11 mouse cellular contexts compared by ENCODE assay signal in the genomic region with DNA sequence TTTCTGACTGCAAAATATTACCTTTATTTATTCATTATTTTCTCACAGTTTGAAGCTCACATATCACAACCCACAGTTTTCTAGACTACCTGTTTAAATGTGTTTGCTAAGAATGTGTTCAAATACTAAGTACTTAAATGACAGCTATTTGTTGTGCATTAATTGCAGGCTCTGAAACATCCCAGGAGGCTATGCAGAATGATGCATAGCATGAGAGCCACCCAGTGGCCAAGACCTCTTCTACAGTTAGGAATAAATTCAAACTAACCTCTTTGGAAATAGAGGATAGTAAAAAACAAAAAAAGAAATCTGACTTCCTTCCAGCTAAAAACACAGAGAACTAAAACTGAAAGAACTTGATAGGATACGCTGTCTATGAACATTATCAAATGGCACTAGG. TPM values are rescaled to one million over a fixed set of nuclear protein-coding genes. Genes with fewer than 3 reads are reported as not detected.
DNase-seq lines count a peak whose midpoint lies in the region; ATAC-seq and TF ChIP-seq lines count a peak whose summit lies in the region.
"Had no signal": no experiment of that assay in that cellular context is flagged by ENCODE, and none has a peak within 500 bp of the region (broad histone marks: within the 10 kb centered on the region; RNA-seq: fewer than 3 reads in every experiment).

No protein-coding gene starts in this region.

- no peak overlapping the region for H3K4me3 ChIP-seq in gastrocnemius, adult 2 months
- H3K4me3 ChIP-seq in limb, embryonic 14.5 days (replicated peaks; ENCODE audit: low read length) = no peak overlapping the region
- no peak overlapping the region for H3K4me3 ChIP-seq in limb, embryonic 10.5 days
- no peak overlapping the region for H3K4me3 ChIP-seq in midbrain, postnatal 0 days (ENCODE audit: low read depth, low read length)
- H3K4me3 ChIP-seq: stomach, embryonic 15.5 days had no signal

- H3K27ac ChIP-seq in gastrocnemius, adult 2 months = no peak overlapping the region
- H3K27ac ChIP-seq in limb, embryonic 14.5 days (replicated peaks; ENCODE audit: low read depth, low read length) = no peak overlapping the region
- no peak overlapping the region for H3K27ac ChIP-seq in limb, embryonic 10.5 days
- no peak overlapping the region for H3K27ac ChIP-seq in midbrain, postnatal 0 days (ENCODE audit: low read depth, low read length)
- H3K27ac ChIP-seq: stomach, embryonic 15.5 days had no signal

- H3K27me3 ChIP-seq in limb, embryonic 14.5 days (ENCODE audit: control insufficient read depth, insufficient read depth, low read length) = no peaks in the 10 kb centered on the region
- no peaks in the 10 kb centered on the region for H3K27me3 ChIP-seq in limb, embryonic 10.5 days (ENCODE audit: low read depth, poor library complexity, severe bottlenecking)
- H3K27me3 ChIP-seq in midbrain, postnatal 0 days (ENCODE audit: insufficient read depth, low read length) = no peaks in the 10 kb centered on the region
- H3K27me3 ChIP-seq: stomach, embryonic 15.5 days had no signal

- H3K4me1 ChIP-seq in limb, embryonic 14.5 days (ENCODE audit: control insufficient read depth, insufficient read depth, low read length) = no peaks in the 10 kb centered on the region
- H3K4me1 ChIP-seq in limb, embryonic 10.5 days = no peaks in the 10 kb centered on the region
- H3K4me1 ChIP-seq in midbrain, postnatal 0 days (ENCODE audit: insufficient read depth, low read length) = no peaks in the 10 kb centered on the region
- H3K4me1 ChIP-seq: stomach, embryonic 15.5 days had no signal

- H3K4me2 ChIP-seq in limb, embryonic 14.5 days (replicated peaks; ENCODE audit: low read depth, low read length, severe bottlenecking) = no peak overlapping the region
- H3K4me2 ChIP-seq in midbrain, postnatal 0 days (ENCODE audit: low read depth, low read length, poor library complexity, severe bottlenecking) = no peak overlapping the region
- H3K4me2 ChIP-seq: stomach, embryonic 15.5 days had no signal

- no peak for ATAC-seq in limb, embryonic 14.5 days (ENCODE audit: low FRiP score, low read depth)
- no peak for ATAC-seq in midbrain, postnatal 0 days (ENCODE audit: low FRiP score)

- H3K36me3 ChIP-seq in limb, embryonic 14.5 days (ENCODE audit: control insufficient read depth, insufficient read depth, low read length) = no peaks in the 10 kb centered on the region
- no peaks in the 10 kb centered on the region for H3K36me3 ChIP-seq in limb, embryonic 10.5 days
- no peaks in the 10 kb centered on the region for H3K36me3 ChIP-seq in midbrain, postnatal 0 days (ENCODE audit: insufficient read depth, low read length)
- H3K36me3 ChIP-seq: stomach, embryonic 15.5 days had no signal

- 51% methylated on average over 1 of the region's 1 CpGs for WGBS in limb, embryonic 14.5 days
- 58% methylated on average over 1 of the region's 1 CpGs for WGBS in limb, embryonic 10.5 days
- WGBS in midbrain, postnatal 0 days = 49% methylated on average over 1 of the region's 1 CpGs

- no peak for DNase-seq in gastrocnemius, adult 2 months
- no peak for DNase-seq in gastrocnemius, postnatal 25 days
- DNase-seq in limb, embryonic 14.5 days (ENCODE audit: low spot score) = peak; percentile 21
- DNase-seq in limb, embryonic 10.5 days (ENCODE audit: low spot score) = no peak
- DNase-seq in brain, embryonic 14.5 days (ENCODE audit: low read depth) = peak; percentile 74
- peak; percentile 65 for DNase-seq in midbrain, postnatal 0 days (ENCODE audit: low spot score)
- DNase-seq in urinary bladder, postnatal 36 days (ENCODE audit: low spot score in 2 of 2) = no peak
- DNase-seq in thymus, postnatal 0 days (ENCODE audit: low spot score) = no peak

- H3K9me3 ChIP-seq in limb, embryonic 14.5 days (ENCODE audit: control insufficient read depth, low read length) = no peaks in the 10 kb centered on the region
- no peaks in the 10 kb centered on the region for H3K9me3 ChIP-seq in limb, embryonic 10.5 days (replicated peaks)
- no peaks in the 10 kb centered on the region for H3K9me3 ChIP-seq in midbrain, postnatal 0 days (ENCODE audit: low read length)
- H3K9me3 ChIP-seq: stomach, embryonic 15.5 days had no signal

- H3K9ac ChIP-seq in limb, embryonic 14.5 days (ENCODE audit: low read depth, low read length, severe bottlenecking) = no peak overlapping the region
- no peak overlapping the region for H3K9ac ChIP-seq in midbrain, postnatal 0 days (replicated peaks; ENCODE audit: low read length, poor library complexity, severe bottlenecking)
- H3K9ac ChIP-seq: stomach, embryonic 15.5 days had no signal

- no peak for TF ChIP-seq POLR2A in limb, embryonic 14.5 days (IDR thresholded peaks at IDR 0.05; ENCODE audit: borderline replicate concordance, extremely low read depth, insufficient read depth, insufficient read length)
- no peak for TF ChIP-seq POLR2A in brain, embryonic 14.5 days (IDR thresholded peaks at IDR 0.05; ENCODE audit: borderline replicate concordance, extremely low read depth, insufficient read depth, insufficient read length, poor library complexity, severe bottlenecking)

- peak; percentile 69 for TF ChIP-seq CTCF in gastrocnemius, adult 2 months (IDR thresholded peaks at IDR 0.05)
- peak; percentile 56; the same call in 1 of the 2 replicates for TF ChIP-seq CTCF in brain, embryonic 14.5 days (IDR thresholded peaks at IDR 0.05; ENCODE audit: borderline replicate concordance, extremely low read depth, insufficient read depth, insufficient read length)
- TF ChIP-seq CTCF in midbrain, postnatal 0 days (IDR thresholded peaks at IDR 0.05) = peak; percentile 77

- intact Hi-C loops in gastrocnemius, adult 2 months (cut with DNase I) = no loop called here

RNA-seq across cellular contexts. Expression of gene Olfr148, which starts 1.5 kb away (rescaled TPM):
- not detected for total RNA-seq in gastrocnemius, adult 2 months (2021)
- not detected for total RNA-seq in gastrocnemius, postnatal 25 days (2021)
- not detected in 2 replicates for polyA plus RNA-seq in limb, embryonic 14.5 days (2012; rRNA removed)
- not detected in 2 replicates for polyA plus RNA-seq in limb, embryonic 14.5 days (2014; fragmentation: Nextera tagmentation; extraction: Ambion mirVana)
- not detected in 2 replicates for polyA plus RNA-seq in limb, embryonic 10.5 days (2016; fragmentation: Nextera tagmentation; extraction: Ambion mirVana)
- not detected in 2 replicates for polyA plus RNA-seq in brain, embryonic 14.5 days (2012; rRNA removed)
- total RNA-seq in midbrain, postnatal 0 days (2014; rRNA removed) = not detected in 2 replicates
- polyA plus RNA-seq in midbrain, postnatal 0 days (2015; fragmentation: Nextera tagmentation; extraction: Ambion mirVana) = not detected in 2 replicates
- polyA plus RNA-seq in thymus, postnatal 0 days (2015; fragmentation: Nextera tagmentation; extraction: Ambion mirVana) = not detected in 2 replicates
- total RNA-seq: layer of hippocampus, postnatal 25 days had no signal
- polyA plus RNA-seq: gonadal fat pad, adult 2 months; stomach, embryonic 15.5 days had no signal

RNA-seq across cellular contexts. Expression of gene AW551984, which starts 7.8 kb away (rescaled TPM):
- total RNA-seq in gastrocnemius, adult 2 months (2021) = under 1 TPM; 0.26 to 0.67 TPM
- total RNA-seq in gastrocnemius, postnatal 25 days (2021) = 1 to 10 TPM in 1 of 2 experiments, under 1 TPM in 1; 0.82 to 3.2 TPM
- 66.5 and 75.3 TPM in 2 replicates for polyA plus RNA-seq in limb, embryonic 14.5 days (2012; rRNA removed)
- polyA plus RNA-seq in limb, embryonic 14.5 days (2014; fragmentation: Nextera tagmentation; extraction: Ambion mirVana) = 91.0 and 103 TPM in 2 replicates
- 2.8 and 6.9 TPM in 2 replicates for polyA plus RNA-seq in limb, embryonic 10.5 days (2016; fragmentation: Nextera tagmentation; extraction: Ambion mirVana)
- 61.0 and 87.9 TPM in 2 replicates for polyA plus RNA-seq in brain, embryonic 14.5 days (2012; rRNA removed)
- 363 and 387 TPM in 2 replicates for total RNA-seq in midbrain, postnatal 0 days (2014; rRNA removed)
- 260 and 267 TPM in 2 replicates for polyA plus RNA-seq in midbrain, postnatal 0 days (2015; fragmentation: Nextera tagmentation; extraction: Ambion mirVana)
- 0.98 and 1.3 TPM in 2 replicates for polyA plus RNA-seq in thymus, postnatal 0 days (2015; fragmentation: Nextera tagmentation; extraction: Ambion mirVana)

RNA-seq across cellular contexts. Expression of gene Olfr960, which starts 9.2 kb away (rescaled TPM):
- not detected for total RNA-seq in gastrocnemius, adult 2 months (2021)
- total RNA-seq in gastrocnemius, postnatal 25 days (2021) = not detected
- polyA plus RNA-seq in limb, embryonic 14.5 days (2012; rRNA removed) = 0.10 TPM in 1 of 2 replicates, not detected in the other
- not detected in 2 replicates for polyA plus RNA-seq in limb, embryonic 14.5 days (2014; fragmentation: Nextera tagmentation; extraction: Ambion mirVana)
- polyA plus RNA-seq in limb, embryonic 10.5 days (2016; fragmentation: Nextera tagmentation; extraction: Ambion mirVana) = not detected in 2 replicates
- polyA plus RNA-seq in brain, embryonic 14.5 days (2012; rRNA removed) = not detected in 2 replicates
- total RNA-seq in midbrain, postnatal 0 days (2014; rRNA removed) = not detected in 2 replicates
- polyA plus RNA-seq in midbrain, postnatal 0 days (2015; fragmentation: Nextera tagmentation; extraction: Ambion mirVana) = not detected in 2 replicates
- polyA plus RNA-seq in thymus, postnatal 0 days (2015; fragmentation: Nextera tagmentation; extraction: Ambion mirVana) = not detected in 2 replicates
- total RNA-seq: layer of hippocampus, postnatal 25 days had no signal
- polyA plus RNA-seq: gonadal fat pad, adult 2 months; stomach, embryonic 15.5 days had no signal

RNA-seq across cellular contexts. Expression of gene Olfr961, which starts 32.9 kb away (rescaled TPM):
- total RNA-seq in gastrocnemius, adult 2 months (2021) = not detected
- total RNA-seq in gastrocnemius, postnatal 25 days (2021) = not detected
- not detected in 2 replicates for polyA plus RNA-seq in limb, embryonic 14.5 days (2012; rRNA removed)
- not detected in 2 replicates for polyA plus RNA-seq in limb, embryonic 14.5 days (2014; fragmentation: Nextera tagmentation; extraction: Ambion mirVana)
- polyA plus RNA-seq in limb, embryonic 10.5 days (2016; fragmentation: Nextera tagmentation; extraction: Ambion mirVana) = not detected in 2 replicates
- not detected in 2 replicates for polyA plus RNA-seq in brain, embryonic 14.5 days (2012; rRNA removed)
- not detected in 2 replicates for total RNA-seq in midbrain, postnatal 0 days (2014; rRNA removed)
- polyA plus RNA-seq in midbrain, postnatal 0 days (2015; fragmentation: Nextera tagmentation; extraction: Ambion mirVana) = not detected in 2 replicates
- polyA plus RNA-seq in thymus, postnatal 0 days (2015; fragmentation: Nextera tagmentation; extraction: Ambion mirVana) = not detected in 2 replicates
- total RNA-seq: layer of hippocampus, postnatal 25 days had no signal
- polyA plus RNA-seq: gonadal fat pad, adult 2 months; stomach, embryonic 15.5 days had no signal

RNA-seq across cellular contexts. Expression of gene Olfr959, which starts 36.6 kb away (rescaled TPM):
- not detected for total RNA-seq in gastrocnemius, adult 2 months (2021)
- total RNA-seq in gastrocnemius, postnatal 25 days (2021) = not detected
- not detected in 2 replicates for polyA plus RNA-seq in limb, embryonic 14.5 days (2012; rRNA removed)
- not detected in 2 replicates for polyA plus RNA-seq in limb, embryonic 14.5 days (2014; fragmentation: Nextera tagmentation; extraction: Ambion mirVana)
- not detected in 2 replicates for polyA plus RNA-seq in limb, embryonic 10.5 days (2016; fragmentation: Nextera tagmentation; extraction: Ambion mirVana)
- polyA plus RNA-seq in brain, embryonic 14.5 days (2012; rRNA removed) = not detected in 2 replicates
- total RNA-seq in midbrain, postnatal 0 days (2014; rRNA removed) = 0.16 TPM in 1 of 2 replicates, not detected in the other
- 0.05 TPM in 1 of 2 replicates, not detected in the other for polyA plus RNA-seq in midbrain, postnatal 0 days (2015; fragmentation: Nextera tagmentation; extraction: Ambion mirVana)
- polyA plus RNA-seq in thymus, postnatal 0 days (2015; fragmentation: Nextera tagmentation; extraction: Ambion mirVana) = not detected in 2 replicates
- total RNA-seq: layer of hippocampus, postnatal 25 days had no signal
- polyA plus RNA-seq: gonadal fat pad, adult 2 months; stomach, embryonic 15.5 days had no signal

Comparison
In these comparisons a context has a peak if more than half of its experiments do, and no peak if none do; other contexts are left out.
1. DNase-seq: peak in limb, embryonic 14.5 days (single experiment), brain, embryonic 14.5 days (single experiment) and midbrain, postnatal 0 days (single experiment); none in gastrocnemius, adult 2 months (single experiment), gastrocnemius, postnatal 25 days (single experiment), limb, embryonic 10.5 days (single experiment), urinary bladder, postnatal 36 days (0 of 2) and thymus, postnatal 0 days (single experiment).
2. Peak in every context shown above with its lines, with median percentiles within 50 percentile points of each other: CTCF ChIP-seq.